Mouse (Mus musculus) bone marrow macrophage, adult 2 months (primary cell): ENCODE results near the gene Tlr9. TPM values are rescaled to one million over a fixed set of nuclear protein-coding genes. Genes with fewer than 3 reads are reported as not detected.

Experiments
- H3K27ac ChIP-seq: 2 replicates; pipeline ENCODE4 v1.5.1; 2012; ENCODE audit warnings: low read depth, low read length; ENCODE audit not compliant: insufficient read depth
- H3K4me1 ChIP-seq: 2 replicates; pipeline ENCODE4 v1.6.1; 2012; ENCODE audit warnings: low read length; ENCODE audit not compliant: control insufficient read depth, insufficient read depth
- H3K4me3 ChIP-seq: 2 replicates; pipeline ENCODE4 v1.5.1; 2012; ENCODE audit warnings: mild to moderate bottlenecking, low read length, moderate library complexity; ENCODE audit not compliant: insufficient read depth
- CTCF ChIP-seq: IDR thresholded peaks from 2 replicates; pipeline ENCODE4 v1.5.1; 2012; ENCODE audit warnings: low read depth, mild to moderate bottlenecking, low read length, moderate library complexity
- POLR2A ChIP-seq: IDR thresholded peaks from 2 replicates; pipeline ENCODE4 v1.6.1; 2012; ENCODE audit warnings: mild to moderate bottlenecking, low read depth, low read length, borderline replicate concordance
- polyA plus RNA-seq: library from polyadenylated mRNA; stranded (reverse); fragments of >200 nt; gene quantifications from 2 replicates; pipeline ENCODE4 v1.2.4, GENCODE M21; 2012; ENCODE audit not compliant: missing spikeins, insufficient read depth, insufficient read length

Tlr9 gene
- polyA plus RNA-seq, 1 experiment, result 61.6 TPM

DNA sequence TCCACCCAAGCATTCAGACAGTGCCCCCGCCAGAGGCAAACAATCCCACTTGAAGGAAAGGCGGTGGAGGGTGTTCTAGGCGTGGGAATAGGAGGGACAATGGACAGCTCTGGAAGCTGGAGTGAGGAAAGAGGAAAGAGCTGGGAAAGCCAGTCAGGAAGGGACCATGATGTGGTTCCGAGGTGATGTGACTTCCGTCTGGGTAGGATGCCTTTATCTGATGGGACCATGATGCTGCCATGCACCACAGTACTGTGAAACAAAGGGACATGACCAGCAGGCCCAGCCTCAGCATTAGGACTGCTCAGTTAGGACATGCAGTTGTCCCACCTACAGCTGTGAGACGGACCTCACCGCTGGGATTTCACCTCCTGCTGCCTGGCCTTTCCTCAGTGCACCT, 8.8 kb downstream of the Tlr9 start:
- peak overlapping the region; percentile 96 for H3K27ac ChIP-seq
- TF ChIP-seq CTCF (no peak), POLR2A (no peak)
- no peak overlapping the region for H3K4me3 ChIP-seq
- peaks cover 39% of the 10 kb centered on the region for H3K4me1 ChIP-seq

DNA sequence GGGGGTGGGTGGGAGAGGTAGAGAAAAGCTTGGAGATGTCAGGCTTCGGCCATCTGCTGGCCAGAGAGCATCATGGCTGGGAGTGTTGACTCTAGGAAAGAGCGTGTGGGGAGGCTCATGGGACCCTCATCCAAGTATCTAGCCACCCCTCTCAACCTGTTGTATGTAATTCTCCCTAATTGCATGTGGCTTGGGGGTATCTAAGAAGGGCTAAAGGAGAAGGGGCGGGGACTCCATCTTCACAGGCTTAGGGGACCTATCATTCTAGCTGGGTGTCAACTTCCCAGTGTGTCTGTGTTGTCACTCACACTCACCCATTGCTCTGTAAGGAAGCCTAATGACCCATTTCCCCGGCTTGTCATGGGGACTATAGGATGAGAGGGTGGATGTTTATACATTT, 9.4 kb downstream of the Tlr9 start:
- TF ChIP-seq POLR2A (no peak), CTCF (no peak)

DNA sequence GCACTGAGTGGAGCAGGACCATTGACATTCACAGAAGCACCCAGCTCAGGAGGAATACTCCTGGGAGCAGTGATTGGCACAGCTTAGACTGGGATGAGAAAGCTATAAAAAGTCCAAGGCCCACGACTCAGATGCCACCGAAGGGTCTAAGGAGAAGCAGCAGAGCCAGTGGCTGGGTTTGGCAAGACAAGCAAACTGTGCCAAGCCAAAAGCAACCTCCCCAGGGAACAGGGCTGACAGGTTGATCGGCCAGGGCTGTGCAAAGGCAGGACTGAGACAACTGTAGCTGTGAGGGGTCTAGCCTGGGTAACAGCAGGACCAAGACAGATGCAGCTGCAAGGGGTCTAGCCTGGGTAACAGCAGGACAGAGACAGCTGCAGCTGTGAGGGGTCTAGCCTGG, 10.6 kb downstream of the Tlr9 start:
- TF ChIP-seq POLR2A, result no peak
- TF ChIP-seq CTCF, result no peak
- H3K4me1 ChIP-seq, result peaks cover 26% of the 10 kb centered on the region
- H3K4me3 ChIP-seq, result no peak overlapping the region
- H3K27ac ChIP-seq, result no peak overlapping the region

More for the DNA sequence above, 9.4 kb downstream of the Tlr9 start:
- Histone ChIP-seq H3K27ac (no peak overlapping the region), H3K4me1 (peaks cover 35% of the 10 kb centered on the region), H3K4me3 (no peak overlapping the region)

DNA sequence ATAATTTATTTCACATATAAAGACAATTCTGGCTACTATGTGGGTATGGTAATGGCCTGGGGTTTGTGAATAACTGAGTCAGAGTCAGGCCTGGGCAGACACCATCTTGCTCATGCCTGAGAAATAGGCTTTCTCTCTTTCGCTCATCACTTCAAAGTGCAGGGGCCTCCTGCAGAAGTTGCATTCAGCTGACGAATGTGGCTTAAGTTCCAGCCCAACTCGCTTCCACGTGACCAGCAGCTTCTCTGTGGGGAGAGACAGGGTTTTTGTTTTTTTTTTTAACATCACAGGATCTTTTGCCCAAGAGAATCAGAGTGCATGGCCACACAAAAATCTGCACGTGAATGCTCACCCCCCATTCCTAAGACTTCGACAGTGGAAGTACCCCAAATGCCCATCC, 11.6 kb downstream of the Tlr9 start:
- no peak overlapping the region for H3K4me3 ChIP-seq
- peaks cover 18% of the 10 kb centered on the region for H3K4me1 ChIP-seq
- no peak overlapping the region for H3K27ac ChIP-seq
- TF ChIP-seq CTCF, result no peak
- TF ChIP-seq POLR2A, result no peak

DNA sequence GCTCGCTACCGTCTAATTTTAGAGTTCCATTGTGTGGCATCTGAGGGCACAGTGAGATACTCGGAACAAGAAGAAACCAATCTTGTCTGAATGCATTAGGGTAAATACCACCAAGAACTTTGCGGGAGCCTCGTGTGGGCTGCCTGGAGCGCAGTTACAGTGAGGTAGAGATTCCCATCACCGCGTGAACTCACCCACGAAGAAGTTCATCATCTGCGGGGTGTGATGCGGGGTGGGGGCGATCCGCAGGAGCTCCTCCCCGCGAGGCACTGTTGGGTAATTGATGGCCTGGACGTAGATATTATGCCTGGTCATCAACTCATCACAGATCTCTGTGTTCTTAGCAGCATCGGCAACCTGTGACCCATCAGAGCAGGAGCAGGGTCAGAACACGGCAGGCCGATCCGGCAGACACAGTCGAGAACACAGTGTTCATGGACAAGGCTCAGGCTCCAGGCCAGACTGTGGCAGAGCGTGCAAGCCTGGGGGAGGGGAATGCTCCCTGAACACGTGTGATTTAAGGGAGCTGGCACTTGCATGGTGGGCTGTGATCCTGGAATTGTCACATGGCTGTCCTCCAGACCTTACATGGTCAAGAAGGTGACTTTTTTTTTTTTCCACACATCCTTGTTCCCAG, 12.9 kb downstream of the Tlr9 start:
- no peak overlapping the region for H3K4me3 ChIP-seq
- peaks cover 11% of the 10 kb centered on the region for H3K4me1 ChIP-seq
- no peak for TF ChIP-seq CTCF
- no peak for TF ChIP-seq POLR2A
- no peak overlapping the region for H3K27ac ChIP-seq

DNA sequence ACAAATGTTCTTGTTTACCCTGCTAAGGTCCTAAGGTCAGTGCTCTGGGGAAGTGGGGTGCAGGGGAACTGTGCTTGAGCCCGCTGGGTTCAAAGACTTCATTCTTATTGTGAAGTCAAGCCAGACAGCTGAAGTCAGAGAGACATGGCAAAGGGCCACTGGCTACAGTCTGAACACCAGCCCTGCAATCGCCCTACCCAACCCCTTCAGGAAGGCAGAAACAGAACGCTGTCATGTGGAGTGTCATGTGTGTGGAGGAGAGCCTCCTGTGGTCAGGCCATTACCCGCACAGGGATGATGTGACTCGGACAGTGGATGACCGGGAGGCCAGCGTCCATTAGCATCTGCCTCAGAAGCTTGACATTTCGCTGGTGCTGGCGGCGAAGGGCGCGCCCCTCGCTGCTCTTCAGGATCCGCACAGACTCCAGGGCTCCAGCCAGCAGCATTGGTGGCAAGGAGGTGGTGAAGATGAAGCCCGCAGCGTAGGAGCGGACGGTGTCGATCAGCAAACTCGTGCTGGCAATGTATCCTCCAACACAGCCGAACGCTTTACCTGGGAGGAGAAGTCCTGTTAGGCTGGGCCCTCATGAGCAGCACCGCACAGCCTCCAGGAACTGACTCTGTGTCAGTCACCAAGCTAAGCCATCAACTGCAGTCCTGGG, 13.9 kb downstream of the Tlr9 start:
- Histone ChIP-seq H3K4me3 (no peak overlapping the region), H3K27ac (no peak overlapping the region), H3K4me1 (peaks cover 2% of the 10 kb centered on the region; the same call in 1 of the 2 replicates)
- TF ChIP-seq CTCF, result no peak
- no peak for TF ChIP-seq POLR2A

DNA sequence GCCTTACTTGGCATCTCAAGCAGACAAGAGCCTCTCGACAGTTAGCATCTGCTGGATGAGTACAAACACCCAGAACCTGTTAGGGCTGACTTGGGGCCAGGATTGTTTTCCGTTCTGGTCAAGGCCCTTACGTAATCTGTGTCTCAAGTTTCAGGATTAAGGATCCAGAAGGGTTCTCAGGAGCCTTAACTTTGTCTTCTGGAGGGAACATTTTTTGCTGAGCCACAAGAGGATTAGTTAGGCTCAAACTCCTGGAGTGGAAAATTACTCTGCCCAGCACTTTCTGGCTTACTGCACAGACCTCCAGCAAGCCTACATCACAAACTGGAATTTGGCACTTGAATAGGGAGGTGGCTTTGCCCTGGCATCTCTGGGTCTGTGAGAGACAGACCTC, 14.4 kb downstream of the Tlr9 start:
- no peak for TF ChIP-seq POLR2A
- TF ChIP-seq CTCF, result no peak
- Histone ChIP-seq H3K4me3 (no peak overlapping the region), H3K27ac (no peak overlapping the region), H3K4me1 (peaks cover under 1% of the 10 kb centered on the region; the same call in 1 of the 2 replicates)

DNA sequence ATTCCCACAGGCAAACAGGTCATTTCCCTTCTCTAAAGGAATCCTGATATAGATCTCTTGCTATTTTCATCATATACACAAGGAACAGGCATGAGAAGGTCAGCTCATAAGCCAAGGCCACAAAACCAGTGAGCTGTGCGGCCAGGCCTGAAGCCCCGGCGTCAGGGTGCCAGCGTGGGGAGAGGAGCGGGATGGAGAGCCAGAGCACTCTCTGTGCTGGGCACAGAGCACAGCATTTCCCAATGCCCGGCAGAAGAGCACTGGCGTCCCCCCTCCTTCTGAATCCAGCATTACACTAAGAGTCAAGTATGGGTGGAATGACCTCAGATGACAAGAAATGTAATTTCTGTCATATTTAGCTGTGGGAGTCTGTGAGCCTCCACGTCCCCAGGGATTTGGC, 15.0 kb downstream of the Tlr9 start:
- Histone ChIP-seq H3K4me1 (peaks cover 6% of the 10 kb centered on the region), H3K27ac (no peak overlapping the region), H3K4me3 (no peak overlapping the region)
- TF ChIP-seq CTCF (no peak), POLR2A (no peak)

DNA sequence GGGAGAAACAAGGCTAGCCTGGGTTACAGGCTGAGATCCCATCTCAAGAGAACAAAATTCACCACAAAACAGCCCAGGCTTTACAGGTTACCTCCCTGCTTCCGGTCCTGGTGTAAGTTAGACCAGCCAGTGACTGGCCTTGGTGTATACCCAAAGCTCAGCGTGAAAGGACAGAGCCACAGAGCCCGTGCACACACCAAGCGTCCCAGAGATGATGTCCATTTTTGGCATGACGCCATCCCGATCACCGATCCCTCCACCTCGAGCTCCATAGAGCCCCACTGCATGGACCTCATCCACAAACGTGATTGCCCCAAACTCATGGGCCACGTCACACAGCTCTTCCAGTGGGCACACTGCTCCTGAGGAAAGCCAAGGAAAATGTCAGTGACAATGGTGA, 15.5 kb downstream of the Tlr9 start:
- H3K4me3 ChIP-seq, result no peak overlapping the region
- TF ChIP-seq POLR2A (no peak), CTCF (no peak)
- peaks cover 10% of the 10 kb centered on the region for H3K4me1 ChIP-seq
- H3K27ac ChIP-seq, result no peak overlapping the region

DNA sequence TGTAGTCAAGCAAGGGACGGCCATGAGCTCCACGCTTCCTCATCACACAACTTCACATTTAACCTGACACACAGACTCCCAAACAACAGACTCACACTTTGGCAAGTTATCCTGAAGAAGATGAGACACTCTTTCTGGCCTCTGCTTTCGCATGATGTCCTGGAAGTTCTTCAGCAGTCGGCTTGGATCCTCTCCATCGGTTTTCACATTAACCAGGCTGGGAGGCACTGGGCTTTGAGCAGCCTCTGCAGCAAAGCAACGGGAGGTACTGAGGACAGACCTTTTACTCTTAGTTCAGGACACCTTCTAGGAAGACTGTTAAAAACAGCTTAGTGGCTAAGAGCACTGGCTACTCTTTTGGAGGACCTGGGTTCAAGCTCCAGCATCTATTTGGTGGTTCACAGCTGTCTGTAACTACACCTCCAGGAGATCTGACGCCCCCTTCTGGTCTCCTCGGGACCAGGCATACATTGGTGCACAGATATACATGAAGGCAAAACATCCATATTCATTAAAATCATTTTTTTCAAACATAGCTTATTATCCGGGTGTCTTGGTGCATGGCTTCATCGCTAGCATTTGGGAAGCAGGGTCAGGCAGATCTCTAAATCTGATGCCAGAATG, 19.3 kb downstream of the Tlr9 start:
- TF ChIP-seq POLR2A (no peak), CTCF (0 out of 2 replicates have a peak, but pooled peaks have one; percentile 8)
- Histone ChIP-seq H3K4me3 (no peak overlapping the region), H3K27ac (no peak overlapping the region), H3K4me1 (peaks cover 34% of the 10 kb centered on the region)
